Mouse (Mus musculus) brain, embryonic 14.5 days (tissue): ENCODE results near the gene Wdr75.

ENCODE experiments used
- CTCF ChIP-seq: fragments of 200-500 bp; IDR thresholded peaks from 2 replicates; pipeline ENCODE4 v1.5.1; 2012; ENCODE audit warnings: inconsistent platforms, mild to moderate bottlenecking, moderate library complexity, borderline replicate concordance; ENCODE audit not compliant: insufficient read depth, insufficient read length; ENCODE audit errors: extremely low read depth
- POLR2A ChIP-seq: fragments of 200-500 bp; IDR thresholded peaks from 2 replicates; pipeline ENCODE4 v1.6.1; 2012; ENCODE audit warnings: mild to moderate bottlenecking, inconsistent platforms, borderline replicate concordance; ENCODE audit not compliant: poor library complexity, insufficient read depth, insufficient read length, severe bottlenecking; ENCODE audit errors: extremely low read depth

GRCm38 (mm10) chr1:45816889-45817288 is 21.9 kb downstream of the Wdr75 start:
- TF ChIP-seq POLR2A, result no peak
- TF ChIP-seq CTCF, result peak; percentile 71; the same call in 1 of the 2 replicates
